Mouse (Mus musculus) monocyte, adult 5-6 weeks (primary cell): ENCODE results near the gene Phactr3. TPM values are rescaled to one million over a fixed set of nuclear protein-coding genes. Genes with fewer than 3 reads are reported as not detected.

Source experiments
- total RNA-seq: library from RNA; stranded (forward); fragments of 200-1000, 200-491, 200-594 nt; gene quantifications from 3 replicates; pipeline ENCODE4 v1.2.3, GENCODE M21; 2017

The Phactr3 gene
- total RNA-seq, 1 experiment from 2014 or later = 62.1 TPM

Other genes starting within 250 kb of the Phactr3 start
- not detected in 3 replicates for gene Gm14327, start 221.9 kb upstream of the Phactr3 start, total RNA-seq
- 6.0 TPM in 1 of 3 replicates, not detected in the others for gene Zfp972, start 193.4 kb upstream of the Phactr3 start, total RNA-seq
- 28.8 to 63.4 TPM (median 57.4 TPM) in 3 replicates for gene Gm14326, start 161.7 kb upstream of the Phactr3 start, total RNA-seq
- gene Zfp971, start 95.7 kb upstream of the Phactr3 start, total RNA-seq = 117 to 200 TPM (median 181 TPM) in 3 replicates
- gene Zfp931, start 40.5 kb upstream of the Phactr3 start, total RNA-seq = 12.2 to 24.3 TPM (median 13.7 TPM) in 3 replicates